Mouse (Mus musculus): Measurements from ENCODE around the gene Smpdl3a.

The Smpdl3a gene

GRCm38 (mm10) chr10:57822473-57822872 is 28.3 kb downstream of the Smpdl3a start:
- DNase-seq (ENCODE audit: low spot score): no peak

GRCm38 (mm10) chr10:57828649-57829048 is 34.5 kb downstream of the Smpdl3a start:
- DNase-seq (ENCODE audit: low spot score): no peak

- DNase-seq (ENCODE audit: low spot score): no peak
Observed at GRCm38 (mm10) chr10:57829621-57830020, 35.5 kb downstream of the Smpdl3a start.

- no peak for DNase-seq (ENCODE audit: low spot score)
Observed at GRCm38 (mm10) chr10:57835094-57835493, 41.0 kb downstream of the Smpdl3a start.

GRCm38 (mm10) chr10:57835982-57836381 is 41.8 kb downstream of the Smpdl3a start:
- no peak for DNase-seq (ENCODE audit: low spot score)

- DNase-seq (ENCODE audit: low spot score): no peak
Observed at GRCm38 (mm10) chr10:57841638-57842509, 47.7 kb downstream of the Smpdl3a start.

- no peak for DNase-seq (ENCODE audit: low spot score)
Observed at GRCm38 (mm10) chr10:57847916-57848682, 54.0 kb downstream of the Smpdl3a start.

Data from yolk sac, embryonic 10.5 days (tissue).